Mouse (Mus musculus) brain, embryonic 14.5 days (tissue): ENCODE results near the gene Mindy3.

ENCODE experiments used
- CTCF ChIP-seq: fragments of 200-500 bp; IDR thresholded peaks from 2 replicates; pipeline ENCODE4 v1.5.1; 2012; ENCODE audit warnings: inconsistent platforms, mild to moderate bottlenecking, moderate library complexity, borderline replicate concordance; ENCODE audit not compliant: insufficient read depth, insufficient read length; ENCODE audit errors: extremely low read depth
- POLR2A ChIP-seq: fragments of 200-500 bp; IDR thresholded peaks from 2 replicates; pipeline ENCODE4 v1.6.1; 2012; ENCODE audit warnings: mild to moderate bottlenecking, inconsistent platforms, borderline replicate concordance; ENCODE audit not compliant: poor library complexity, insufficient read depth, insufficient read length, severe bottlenecking; ENCODE audit errors: extremely low read depth

GRCm38 (mm10) chr2:12301431-12302170, 117.7 kb downstream of the Mindy3 start, which contains the start of gene Itga8:
- TF ChIP-seq CTCF, result peak; percentile 96
- TF ChIP-seq POLR2A, result no peak
